Mouse (Mus musculus): Measurements from ENCODE around the gene March9. TPM values are rescaled to one million over a fixed set of nuclear protein-coding genes. Genes with fewer than 3 reads are reported as not detected.

Gene March9
- polyA plus RNA-seq, 1 experiment from 2014 or later = 0.46 TPM

- peaks cover 7% of the 10 kb centered on the region; the same call in 1 of the 2 replicates for H3K36me3 ChIP-seq (ENCODE audit: control insufficient read depth, insufficient read depth, low read length)
- peaks cover 31% of the 10 kb centered on the region for H3K4me1 ChIP-seq (replicated peaks; ENCODE audit: control insufficient read depth, insufficient read depth, low read length)
- H3K4me3 ChIP-seq (ENCODE audit: low read length) = no peak overlapping the region
- H3K4me2 ChIP-seq (ENCODE audit: low read depth, low read length) = peak overlapping the region; percentile 21; the same call in 1 of the 2 replicates
- peaks cover 30% of the 10 kb centered on the region for H3K27me3 ChIP-seq (ENCODE audit: control insufficient read depth, insufficient read depth, low read depth, low read length)
- 11% methylated on average over 7 of the region's 7 CpGs for WGBS
- peak; percentile 80 for ATAC-seq (ENCODE audit: low read depth)
- H3K9ac ChIP-seq (ENCODE audit: low read length) = no peak overlapping the region
- peak overlapping the region; percentile 57 for H3K27ac ChIP-seq (ENCODE audit: low read length)
- H3K9me3 ChIP-seq (ENCODE audit: control insufficient read depth, low read length) = no peaks in the 10 kb centered on the region
Observed at GRCm38 (mm10) chr10:127094382-127094802, 34.4 kb upstream of the March9 start.

- Histone ChIP-seq H3K4me3 (ENCODE audit: low read length) (no peak overlapping the region), H3K27ac (ENCODE audit: low read length) (no peak overlapping the region), H3K9me3 (ENCODE audit: control insufficient read depth, low read length) (no peaks in the 10 kb centered on the region), H3K27me3 (ENCODE audit: control insufficient read depth, insufficient read depth, low read depth, low read length) (peaks cover 38% of the 10 kb centered on the region), H3K4me1 (replicated peaks; ENCODE audit: control insufficient read depth, insufficient read depth, low read length) (peaks cover 31% of the 10 kb centered on the region), H3K36me3 (ENCODE audit: control insufficient read depth, insufficient read depth, low read length) (0 out of 2 replicates have a peak, but pooled peaks cover 2% of the 10 kb centered on the region), H3K9ac (ENCODE audit: low read length) (no peak overlapping the region), H3K4me2 (ENCODE audit: low read depth, low read length) (no peak overlapping the region)
- ATAC-seq (ENCODE audit: low read depth) = no peak
- WGBS = 36% methylated on average over 4 of the region's 4 CpGs
Observed at GRCm38 (mm10) chr10:127092742-127093141, 32.8 kb upstream of the March9 start.

GRCm38 (mm10) chr10:127091507-127092396, 31.8 kb upstream of the March9 start:
- H3K36me3 ChIP-seq (ENCODE audit: control insufficient read depth, insufficient read depth, low read length) = no peaks in the 10 kb centered on the region
- H3K9ac ChIP-seq (ENCODE audit: low read length) = no peak overlapping the region
- peaks cover 31% of the 10 kb centered on the region for H3K4me1 ChIP-seq (replicated peaks; ENCODE audit: control insufficient read depth, insufficient read depth, low read length)
- no peaks in the 10 kb centered on the region for H3K9me3 ChIP-seq (ENCODE audit: control insufficient read depth, low read length)
- 12% methylated on average over 44 of the region's 51 CpGs for WGBS
- ATAC-seq (ENCODE audit: low read depth) = peak; percentile 42
- peak overlapping the region; percentile 53 for H3K4me2 ChIP-seq (ENCODE audit: low read depth, low read length)
- H3K27ac ChIP-seq (ENCODE audit: low read length) = no peak overlapping the region
- peaks cover 40% of the 10 kb centered on the region for H3K27me3 ChIP-seq (ENCODE audit: control insufficient read depth, insufficient read depth, low read depth, low read length)
- peak overlapping the region; percentile 17 for H3K4me3 ChIP-seq (ENCODE audit: low read length)

- Histone ChIP-seq H3K27ac (ENCODE audit: low read length) (no peak overlapping the region), H3K4me2 (ENCODE audit: low read depth, low read length) (peak overlapping the region; percentile 53), H3K9me3 (ENCODE audit: control insufficient read depth, low read length) (no peaks in the 10 kb centered on the region), H3K36me3 (ENCODE audit: control insufficient read depth, insufficient read depth, low read length) (no peaks in the 10 kb centered on the region), H3K9ac (ENCODE audit: low read length) (peak overlapping the region; percentile 0; the same call in 1 of the 2 replicates), H3K4me1 (replicated peaks; ENCODE audit: control insufficient read depth, insufficient read depth, low read length) (peaks cover 31% of the 10 kb centered on the region), H3K4me3 (ENCODE audit: low read length) (peak overlapping the region; percentile 17), H3K27me3 (ENCODE audit: control insufficient read depth, insufficient read depth, low read depth, low read length) (peaks cover 40% of the 10 kb centered on the region)
- 9% methylated on average over 57 of the region's 57 CpGs for WGBS
- ATAC-seq (ENCODE audit: low read depth) = 0 out of 2 replicates have a peak, but pooled peaks have one; percentile 3
Observed at GRCm38 (mm10) chr10:127090560-127091411, 30.8 kb upstream of the March9 start.

- Histone ChIP-seq H3K4me3 (ENCODE audit: low read length) (no peak overlapping the region), H3K27me3 (ENCODE audit: control insufficient read depth, insufficient read depth, low read depth, low read length) (peaks cover 54% of the 10 kb centered on the region)
- WGBS = 63% methylated on average over 6 of the region's 6 CpGs
Observed at GRCm38 (mm10) chr10:127085633-127086032, 25.6 kb upstream of the March9 start.

GRCm38 (mm10) chr10:127085052-127085451, 25.1 kb upstream of the March9 start:
- H3K36me3 ChIP-seq (ENCODE audit: control insufficient read depth, insufficient read depth, low read length) = no peaks in the 10 kb centered on the region
- no peak overlapping the region for H3K27ac ChIP-seq (ENCODE audit: low read length)
- no peak overlapping the region for H3K4me3 ChIP-seq (ENCODE audit: low read length)
- no peak for ATAC-seq (ENCODE audit: low read depth)
- H3K4me1 ChIP-seq (replicated peaks; ENCODE audit: control insufficient read depth, insufficient read depth, low read length) = peaks cover 9% of the 10 kb centered on the region
- H3K4me2 ChIP-seq (ENCODE audit: low read depth, low read length) = no peak overlapping the region
- 70% methylated on average over 9 of the region's 9 CpGs for WGBS
- H3K27me3 ChIP-seq (ENCODE audit: control insufficient read depth, insufficient read depth, low read depth, low read length) = peaks cover 54% of the 10 kb centered on the region
- H3K9ac ChIP-seq (ENCODE audit: low read length) = no peak overlapping the region
- H3K9me3 ChIP-seq (ENCODE audit: control insufficient read depth, low read length) = no peaks in the 10 kb centered on the region

More at GRCm38 (mm10) chr10:127085633-127086032, 25.6 kb upstream of the March9 start:
- Histone ChIP-seq H3K4me2 (ENCODE audit: low read depth, low read length) (no peak overlapping the region), H3K36me3 (ENCODE audit: control insufficient read depth, insufficient read depth, low read length) (no peaks in the 10 kb centered on the region), H3K9ac (ENCODE audit: low read length) (no peak overlapping the region), H3K9me3 (ENCODE audit: control insufficient read depth, low read length) (no peaks in the 10 kb centered on the region), H3K27ac (ENCODE audit: low read length) (no peak overlapping the region), H3K4me1 (replicated peaks; ENCODE audit: control insufficient read depth, insufficient read depth, low read length) (peaks cover 8% of the 10 kb centered on the region)
- ATAC-seq (ENCODE audit: low read depth) = no peak

GRCm38 (mm10) chr10:127083915-127084306, 23.9 kb upstream of the March9 start:
- Histone ChIP-seq H3K27me3 (ENCODE audit: control insufficient read depth, insufficient read depth, low read depth, low read length) (peaks cover 55% of the 10 kb centered on the region), H3K27ac (ENCODE audit: low read length) (no peak overlapping the region), H3K36me3 (ENCODE audit: control insufficient read depth, insufficient read depth, low read length) (no peaks in the 10 kb centered on the region), H3K4me2 (ENCODE audit: low read depth, low read length) (no peak overlapping the region), H3K9me3 (ENCODE audit: control insufficient read depth, low read length) (no peaks in the 10 kb centered on the region), H3K9ac (ENCODE audit: low read length) (no peak overlapping the region), H3K4me1 (replicated peaks; ENCODE audit: control insufficient read depth, insufficient read depth, low read length) (peaks cover 19% of the 10 kb centered on the region), H3K4me3 (ENCODE audit: low read length) (no peak overlapping the region)
- no peak for ATAC-seq (ENCODE audit: low read depth)
- 35% methylated on average over 5 of the region's 5 CpGs for WGBS

GRCm38 (mm10) chr10:127083292-127083914, 23.4 kb upstream of the March9 start:
- Histone ChIP-seq H3K4me1 (replicated peaks; ENCODE audit: control insufficient read depth, insufficient read depth, low read length) (peaks cover 19% of the 10 kb centered on the region), H3K4me3 (ENCODE audit: low read length) (no peak overlapping the region), H3K4me2 (ENCODE audit: low read depth, low read length) (no peak overlapping the region), H3K27me3 (ENCODE audit: control insufficient read depth, insufficient read depth, low read depth, low read length) (peaks cover 60% of the 10 kb centered on the region), H3K9me3 (ENCODE audit: control insufficient read depth, low read length) (no peaks in the 10 kb centered on the region), H3K27ac (ENCODE audit: low read length) (no peak overlapping the region), H3K9ac (ENCODE audit: low read length) (no peak overlapping the region), H3K36me3 (ENCODE audit: control insufficient read depth, insufficient read depth, low read length) (no peaks in the 10 kb centered on the region)
- 24% methylated on average over 8 of the region's 8 CpGs for WGBS
- ATAC-seq (ENCODE audit: low read depth) = no peak

Data from lung, embryonic 16.5 days (tissue).